Mouse (Mus musculus): Measurements from ENCODE around the gene Dmrt2. TPM values are rescaled to one million over a fixed set of nuclear protein-coding genes. Genes with fewer than 3 reads are reported as not detected.

Gene Dmrt2
- polyA plus RNA-seq, 1 experiment from 2014 or later: 0.82 TPM

Other genes starting within 250 kb of the Dmrt2 start
- gene Dmrt1, start 166.8 kb upstream of the Dmrt2 start, polyA plus RNA-seq (2016; fragmentation: Nextera tagmentation; extraction: Ambion mirVana): not detected in 2 replicates
- 0.26 and 1.3 TPM in 2 replicates for gene Dmrt3, start 62.1 kb upstream of the Dmrt2 start, polyA plus RNA-seq (2016; fragmentation: Nextera tagmentation; extraction: Ambion mirVana)